Mouse (Mus musculus) c-Kit-negative CD71-positive TER-119-positive erythroid progenitor cells, embryonic 14.5 days (primary cell): ENCODE measurements around the gene Cirbp.
A peak's percentile ranks its signal among the peaks of the same experiment; 100 is the strongest.
"Not testable (repeated sequence)": the region's sequence is repeated elsewhere in the genome, so short reads cannot be mapped to it uniquely, and the experiment has no call there.

Experiments
- DNase-seq: peaks from one replicate; pipeline ENCODE4 v3.0.0-alpha.2; 2013; ENCODE audit warnings: low read depth, low spot score

The Cirbp gene

DNA sequence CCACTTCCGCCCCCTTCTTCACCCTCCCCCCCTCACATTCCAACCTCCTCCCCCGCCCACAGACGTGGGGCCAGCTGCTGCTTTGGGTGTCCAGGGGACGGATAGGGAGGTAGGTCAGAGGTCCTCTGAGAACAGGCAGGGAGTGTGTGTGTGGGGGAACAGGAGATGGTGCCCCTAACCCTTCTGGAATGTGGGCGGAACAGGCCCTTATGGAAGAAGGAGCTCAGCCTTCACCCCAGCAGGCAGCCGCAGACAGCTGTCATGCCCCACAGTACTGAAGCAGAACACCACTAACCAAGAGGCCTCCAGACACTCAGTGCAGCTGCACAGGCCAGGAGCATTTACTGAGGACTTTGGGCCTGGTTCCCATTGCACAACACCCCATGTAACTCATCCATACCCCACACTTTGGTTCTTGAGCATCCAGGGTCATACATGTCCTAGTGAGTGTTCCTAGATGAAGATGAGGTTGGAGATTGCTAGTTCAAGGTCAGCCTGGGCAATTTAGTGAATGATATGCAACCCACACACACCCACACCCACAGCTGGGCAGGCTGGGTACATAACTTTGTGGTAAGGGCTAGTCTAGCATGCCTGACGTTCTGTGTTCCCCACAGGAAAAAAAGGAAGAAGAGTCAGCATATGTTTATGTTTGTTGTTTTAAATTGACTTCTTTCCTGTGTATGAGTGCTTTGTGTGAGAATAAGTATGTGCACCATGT lies 4.1 kb upstream of the Cirbp start:
- DNase-seq: no peak

DNA sequence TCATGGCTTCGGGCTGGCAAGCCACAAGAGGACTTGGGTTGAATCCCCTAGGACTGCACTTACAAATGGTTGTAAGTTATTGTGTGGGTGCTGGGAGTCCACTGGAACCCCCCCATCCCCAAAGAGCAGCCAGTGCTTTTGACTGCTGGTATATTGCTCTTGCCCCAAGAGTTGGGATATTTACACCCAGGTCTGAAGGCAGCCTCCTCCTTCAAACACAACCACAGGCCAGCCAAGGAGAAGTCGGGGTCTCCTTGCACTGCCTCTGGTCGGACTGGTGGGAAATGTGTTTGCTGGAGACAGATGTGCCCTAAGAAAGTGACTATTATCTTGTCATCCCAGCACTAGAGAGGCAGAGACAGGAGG lies 3.6 kb upstream of the Cirbp start:
- no peak for DNase-seq

DNA sequence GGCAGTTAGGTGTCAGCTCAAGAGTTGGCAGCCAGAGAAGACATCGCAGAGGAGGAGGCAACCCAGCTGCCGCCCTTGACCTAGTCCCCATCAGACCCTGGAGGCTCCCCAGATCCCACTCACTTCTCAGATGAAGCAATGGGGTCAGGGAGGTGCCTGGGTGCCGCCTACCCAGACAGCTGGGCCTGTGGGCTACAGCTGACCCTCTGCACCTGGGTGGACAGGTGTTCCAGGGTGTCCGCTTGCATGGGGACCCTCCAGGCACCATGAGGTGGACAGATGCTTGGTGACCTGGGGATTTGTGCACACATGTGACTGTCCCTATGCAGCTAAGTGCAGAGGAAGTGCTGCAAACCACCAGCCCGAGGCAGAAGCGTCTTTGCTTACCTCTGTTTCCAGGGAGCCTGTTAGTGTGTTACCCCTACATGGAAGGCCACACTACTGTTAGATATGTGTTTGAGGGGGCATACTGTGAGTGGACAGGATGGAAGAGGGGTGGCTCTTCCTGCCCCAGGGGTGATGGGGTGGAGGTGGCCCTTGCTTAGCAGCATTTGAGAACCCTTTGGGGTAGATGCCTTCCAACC lies 3.0 kb upstream of the Cirbp start:
- no peak for DNase-seq

DNA sequence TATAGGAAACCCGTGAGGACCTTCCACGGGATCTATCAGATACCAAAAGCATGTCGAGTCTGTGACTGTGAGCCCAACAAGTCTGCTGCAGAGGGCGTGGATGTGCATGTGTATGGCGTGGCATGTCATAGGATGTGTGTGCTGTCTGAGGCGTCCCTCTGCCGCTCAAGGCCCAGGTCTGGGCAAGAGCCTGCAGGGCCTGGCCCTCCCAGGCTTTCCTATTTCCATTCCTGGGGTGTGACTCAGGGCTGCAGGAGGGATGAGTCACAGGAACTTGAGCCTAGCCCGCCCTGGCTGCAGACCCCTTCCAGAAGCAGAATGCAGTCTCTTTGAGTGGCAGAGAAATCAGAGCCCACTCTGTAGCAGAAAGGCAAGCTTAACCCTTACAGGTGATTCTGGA lies 2.1 kb upstream of the Cirbp start:
- DNase-seq: no peak

DNA sequence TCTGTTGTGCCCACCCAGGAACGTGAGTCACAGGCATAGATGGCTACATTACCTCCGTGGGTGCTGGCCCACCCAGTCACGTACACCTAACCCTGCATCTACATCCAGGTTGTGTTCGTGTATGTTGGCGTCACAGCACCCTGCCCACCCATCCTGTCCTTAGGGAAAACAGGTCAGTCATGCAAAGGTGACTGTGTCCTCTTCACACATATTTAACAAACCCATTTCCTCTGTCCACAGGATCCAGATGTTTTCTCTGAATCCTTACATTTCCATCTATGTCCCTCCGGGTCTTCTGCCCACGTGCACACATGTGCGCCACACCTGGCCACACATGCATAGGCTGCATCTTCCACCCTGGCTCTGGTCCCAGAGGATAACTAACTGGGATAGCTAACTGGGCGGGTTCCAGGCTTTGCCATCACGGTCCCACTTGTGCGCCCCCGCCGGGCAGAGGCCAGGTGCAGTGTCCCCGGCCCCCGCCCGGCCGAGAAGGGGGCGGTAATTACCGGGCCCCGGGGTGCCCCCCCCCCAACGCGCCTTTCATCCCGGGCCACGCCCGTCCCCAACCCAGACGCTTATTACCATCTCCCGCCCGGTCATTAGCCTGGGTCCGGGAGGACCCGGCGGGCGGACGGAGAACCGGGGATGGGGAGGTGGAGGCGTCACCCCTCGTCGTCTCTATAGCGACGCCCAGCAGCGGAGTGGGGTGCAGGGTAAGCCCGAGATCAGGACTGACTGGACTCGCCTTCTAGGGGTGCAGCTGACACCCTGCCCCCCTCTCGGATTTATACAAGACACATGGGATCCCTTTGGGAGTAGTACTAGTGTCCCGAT lies 1.4 kb upstream of the Cirbp start:
- DNase-seq: no peak

DNA sequence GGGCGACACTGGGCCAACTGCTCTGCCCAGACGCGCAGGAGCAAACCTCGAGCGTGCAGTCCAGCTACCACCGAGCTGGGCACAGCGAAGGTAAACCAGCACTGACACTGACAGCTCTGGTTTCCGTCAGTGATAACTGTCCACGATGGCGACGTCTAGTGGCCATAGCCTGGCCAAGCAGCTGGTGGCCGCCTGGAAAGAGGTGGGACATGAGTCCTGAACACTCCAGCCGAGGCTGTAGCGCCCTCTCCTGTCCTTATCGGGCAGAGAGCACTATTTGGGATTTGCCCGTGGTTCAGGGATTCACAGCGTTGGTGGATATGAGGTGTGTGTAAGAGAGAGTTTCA lies 814 bp upstream of the Cirbp start:
- peak; percentile 94 for DNase-seq

DNA sequence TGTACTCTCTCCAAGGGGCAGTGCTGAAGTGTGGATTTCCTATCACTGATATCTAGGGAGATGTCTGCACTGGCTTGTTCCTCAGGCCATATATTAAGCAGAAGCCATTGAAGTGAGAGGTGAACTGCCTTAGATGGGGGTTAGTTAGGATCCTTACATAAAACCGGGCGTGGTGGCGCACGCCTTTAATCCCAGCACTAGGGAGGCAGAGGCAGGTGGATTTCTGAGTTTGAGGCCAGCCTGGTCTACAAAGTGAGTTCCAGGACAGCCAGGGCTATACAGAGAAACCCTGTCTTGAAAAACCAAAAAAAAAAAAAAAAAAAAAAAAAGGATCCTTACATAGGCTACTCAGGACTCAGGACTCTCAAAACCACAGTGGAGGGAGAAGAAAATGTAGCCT lies 351 bp downstream of the Cirbp start:
- DNase-seq: not testable (repeated sequence)

DNA sequence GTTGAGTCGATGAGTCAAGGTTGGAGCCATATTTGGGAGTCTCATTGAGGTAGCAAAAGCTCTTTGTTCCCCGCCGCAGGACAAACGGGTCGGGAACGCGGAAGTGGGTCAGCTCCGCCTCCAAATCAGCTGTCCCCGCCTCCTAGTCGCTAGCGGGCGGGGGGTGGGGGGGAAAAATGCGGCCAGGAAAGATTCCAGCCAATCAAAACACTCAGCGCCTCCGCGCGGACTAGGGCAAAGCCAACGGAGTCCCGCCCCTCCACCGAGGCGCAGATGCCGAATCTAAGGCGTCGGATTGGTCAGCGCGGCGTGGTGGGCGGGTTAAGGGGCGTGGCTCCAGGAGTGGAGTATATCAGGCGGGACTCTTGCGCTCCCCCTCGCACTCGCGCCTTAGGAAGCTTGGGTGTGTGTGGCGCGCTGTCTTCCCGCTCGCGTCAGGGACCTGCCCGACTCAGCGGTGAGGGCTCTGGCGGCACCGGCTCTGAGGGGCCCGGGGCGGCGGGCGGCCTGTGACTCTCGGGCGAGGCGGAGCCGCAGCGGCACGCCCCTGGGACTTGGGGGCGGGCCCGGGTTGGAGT lies 1.8 kb downstream of the Cirbp start:
- peak; percentile 98 for DNase-seq

DNA sequence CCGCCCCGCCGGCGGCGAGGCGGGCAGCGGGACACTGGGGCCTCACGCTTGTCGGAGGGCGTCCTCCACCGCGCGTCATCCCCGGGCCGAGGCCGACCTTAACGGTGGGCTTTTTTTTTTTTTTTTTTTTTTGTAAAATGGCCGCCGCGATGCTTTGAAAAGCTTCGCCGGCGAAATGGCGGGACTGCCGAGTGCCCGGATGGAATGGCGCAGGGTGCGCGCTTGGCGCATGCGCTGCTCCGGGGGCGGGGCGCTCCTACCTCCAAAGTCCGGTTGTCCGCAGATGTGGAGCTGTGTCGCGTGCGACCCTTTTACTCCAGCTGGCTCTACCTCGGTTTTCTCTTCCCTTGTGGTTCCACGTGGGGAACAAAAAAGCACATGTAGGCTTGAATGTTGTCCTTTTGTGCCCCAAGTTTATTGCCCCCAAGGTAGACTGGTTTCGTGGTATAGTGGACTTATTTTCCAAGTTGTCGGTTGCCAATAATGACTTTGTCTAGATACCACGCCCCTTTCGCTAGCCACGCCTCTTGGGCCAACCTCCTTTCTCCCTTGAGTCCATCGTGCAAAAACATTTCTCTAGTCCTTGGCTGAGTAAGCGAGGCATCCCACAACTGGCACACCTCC lies 2.4 kb downstream of the Cirbp start:
- DNase-seq: peak; percentile 81

DNA sequence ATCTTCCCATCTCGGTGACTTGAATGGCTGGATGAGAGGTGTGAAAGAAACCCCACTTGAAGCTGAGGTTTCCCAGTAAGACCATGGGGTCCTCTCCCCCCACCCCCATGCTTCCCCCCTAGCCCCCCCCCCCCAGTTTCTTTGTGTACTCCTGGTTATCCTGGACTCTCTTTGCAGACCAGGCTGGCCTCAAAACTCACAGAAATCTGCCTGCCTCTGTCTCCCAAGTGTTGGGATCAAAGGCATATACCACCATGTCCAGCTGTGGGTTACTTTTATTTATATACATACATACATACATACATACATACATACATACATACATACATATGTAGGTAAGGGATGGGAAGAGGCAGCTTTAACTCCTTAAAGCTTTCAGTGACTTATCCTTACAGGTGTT lies 3.3 kb downstream of the Cirbp start:
- DNase-seq: no peak

DNA sequence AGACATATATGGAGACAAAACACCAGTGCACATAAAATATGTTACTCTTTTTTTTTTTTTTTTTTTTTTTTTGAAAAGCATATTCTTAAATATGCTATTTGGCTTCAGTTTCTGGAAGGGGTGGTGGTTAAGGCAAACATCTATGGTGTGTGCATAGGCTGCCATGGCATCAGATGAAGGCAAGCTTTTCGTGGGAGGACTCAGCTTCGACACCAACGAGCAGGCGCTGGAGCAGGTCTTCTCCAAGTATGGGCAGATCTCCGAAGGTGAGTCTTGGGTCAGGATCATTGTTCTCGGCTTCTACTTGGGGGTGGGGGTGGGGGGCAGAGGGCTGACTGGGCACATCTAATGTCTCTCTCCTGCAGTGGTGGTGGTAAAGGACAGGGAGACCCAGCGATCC lies 3.9 kb downstream of the Cirbp start:
- DNase-seq: no peak

DNA sequence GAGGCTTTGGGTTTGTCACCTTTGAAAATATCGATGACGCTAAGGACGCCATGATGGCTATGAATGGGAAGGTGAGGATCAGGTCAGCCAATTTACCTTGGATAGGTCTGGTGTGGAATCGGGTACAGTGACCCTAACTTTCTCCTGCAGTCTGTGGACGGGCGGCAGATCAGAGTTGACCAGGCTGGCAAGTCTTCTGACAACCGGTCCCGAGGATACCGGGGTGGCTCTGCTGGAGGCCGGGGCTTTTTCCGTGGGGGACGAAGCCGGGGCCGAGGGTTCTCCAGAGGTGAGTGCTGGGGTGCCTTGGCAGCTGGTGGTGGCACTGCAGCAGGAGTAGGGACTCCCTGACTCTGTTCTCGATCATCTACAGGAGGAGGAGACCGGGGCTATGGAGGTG lies 4.3 kb downstream of the Cirbp start:
- no peak for DNase-seq

DNA sequence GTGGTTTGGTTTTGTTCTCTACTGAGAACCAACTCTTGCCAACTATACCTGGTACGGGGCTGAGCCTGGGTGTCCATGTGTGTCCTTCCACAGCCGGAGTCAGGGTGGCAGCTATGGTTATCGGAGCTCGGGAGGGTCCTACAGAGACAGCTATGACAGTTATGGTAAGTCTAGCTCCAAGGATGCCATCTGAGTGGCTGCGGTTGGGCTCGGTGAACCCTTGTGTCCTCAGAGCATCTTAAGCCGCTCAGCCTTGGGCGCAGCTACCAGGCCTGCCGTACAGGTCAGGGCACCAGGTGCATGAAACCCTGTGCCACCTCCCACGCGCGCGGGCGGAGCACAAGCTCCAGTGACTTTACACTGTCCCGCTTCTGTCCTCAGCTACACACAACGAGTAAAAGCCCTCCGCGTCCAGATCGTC lies 4.8 kb downstream of the Cirbp start:
- DNase-seq: no peak

DNA sequence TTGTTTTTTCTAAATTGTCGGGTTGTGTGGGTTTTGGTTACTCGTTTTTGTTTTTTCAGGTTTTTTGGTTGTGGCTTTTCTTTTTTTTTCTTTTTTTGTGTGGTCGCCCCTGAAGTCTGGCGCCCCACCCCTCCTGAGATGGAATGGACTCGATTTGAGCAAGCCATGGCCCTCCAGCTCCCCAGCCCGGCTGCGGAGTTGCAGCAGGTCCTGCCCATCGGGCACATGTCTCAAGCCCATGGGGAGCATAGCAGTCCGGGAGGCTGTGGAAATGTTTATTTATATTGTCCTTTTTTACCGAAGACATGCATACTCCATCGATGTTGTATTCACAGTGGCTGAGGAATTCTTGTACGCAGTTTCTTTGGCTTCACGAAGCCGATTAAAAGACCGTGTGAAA lies 5.5 kb downstream of the Cirbp start:
- no peak for DNase-seq

DNA sequence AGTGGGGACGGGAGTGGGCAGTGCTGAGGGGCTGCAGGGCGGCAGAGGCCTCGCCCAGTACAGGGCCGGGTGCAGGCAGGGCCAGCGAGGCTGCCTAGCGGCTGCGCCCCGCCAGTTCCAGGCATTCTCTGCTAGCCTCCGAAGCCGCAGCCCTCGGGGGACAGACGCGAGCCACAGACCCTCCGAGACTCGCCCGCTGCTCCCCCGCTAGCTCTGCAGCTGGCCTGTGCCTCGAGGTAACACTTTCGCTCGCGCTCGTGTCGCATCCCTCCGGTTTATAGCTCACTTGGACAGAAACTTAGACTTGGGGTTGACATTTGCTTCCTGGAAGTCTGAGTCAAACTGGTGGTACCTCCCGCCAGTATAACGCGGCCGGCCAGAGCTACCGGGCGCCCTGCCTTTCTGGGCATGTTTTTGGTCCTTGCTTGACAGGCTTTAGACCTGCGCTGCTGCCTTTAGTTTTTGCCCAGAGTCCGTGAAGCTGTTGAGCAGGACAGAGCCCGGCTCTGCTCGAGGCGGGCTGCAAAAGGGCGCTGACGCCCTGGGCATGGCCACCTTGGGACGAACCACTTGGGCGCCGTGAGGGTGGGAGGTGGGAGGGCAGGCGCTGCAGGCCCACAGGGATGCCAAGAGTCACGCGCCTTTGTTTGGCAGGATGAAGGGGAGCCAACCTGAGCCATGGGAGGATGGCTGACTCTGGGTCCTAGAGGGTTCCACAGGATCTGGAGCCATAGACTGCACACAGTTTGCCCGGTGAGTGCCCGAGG lies 6.2 kb downstream of the Cirbp start:
- DNase-seq: no peak

DNA sequence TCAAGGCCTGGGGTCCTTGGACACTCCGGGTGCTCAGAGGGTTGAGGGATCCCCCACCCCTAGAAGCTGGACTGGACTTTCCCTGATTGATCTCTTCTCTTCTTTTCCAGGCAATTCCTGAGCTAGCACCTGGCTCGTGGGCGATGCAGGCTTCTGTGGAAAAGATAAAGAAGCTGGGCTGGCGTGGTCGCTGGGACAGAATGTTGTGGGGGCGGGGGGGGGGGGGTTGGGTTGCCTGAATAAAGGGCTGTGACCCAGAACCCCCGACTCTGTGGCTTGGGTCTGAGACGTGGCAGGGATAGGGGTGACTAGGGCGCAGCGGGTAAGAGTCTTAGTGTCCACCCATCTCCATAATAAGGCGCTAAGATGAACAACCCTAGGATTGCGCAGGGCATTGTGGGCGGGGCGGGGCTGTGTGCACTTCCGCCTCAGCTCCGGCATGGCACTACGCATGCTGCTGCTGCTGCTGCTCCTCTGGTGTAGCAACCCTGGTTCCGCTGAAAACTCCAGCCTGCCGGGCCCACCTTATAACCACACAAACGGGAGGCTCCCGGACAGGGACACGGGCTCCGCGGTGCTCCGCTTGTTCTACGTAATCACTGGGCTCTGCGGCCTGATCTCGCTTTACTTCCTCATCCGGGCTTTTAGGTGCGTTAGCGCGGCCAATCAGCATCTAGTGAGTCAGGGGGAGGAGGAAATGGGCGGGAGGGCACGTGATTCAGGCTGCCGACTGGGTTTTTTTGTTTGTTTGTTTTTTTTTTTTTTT lies 6.9 kb downstream of the Cirbp start, which contains the start of gene 1600002K03Rik:
1600002K03Rik (plus strand) TSS at position 418 of the 766 bp plus-strand sequence.
- DNase-seq: peak; percentile 66

DNA sequence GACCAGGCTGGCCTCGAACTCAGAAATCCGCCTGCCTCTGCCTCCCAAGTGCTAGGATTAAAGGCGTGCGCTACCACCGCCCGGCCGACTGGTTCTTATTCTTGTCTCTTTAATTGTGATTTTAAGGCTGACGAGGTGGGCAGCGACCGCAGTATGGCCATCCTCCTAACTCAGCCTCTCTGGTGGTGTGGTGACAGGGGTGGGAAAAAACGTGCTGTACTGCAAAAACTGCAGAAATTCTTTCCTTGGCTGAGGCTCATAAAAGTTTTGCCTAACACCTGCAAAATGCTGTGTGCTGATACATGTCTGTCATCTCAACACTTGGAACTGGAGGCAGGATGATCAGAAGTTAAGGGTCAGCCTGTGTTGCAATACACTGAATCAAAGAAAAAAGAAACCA lies 7.6 kb downstream of the Cirbp start:
- DNase-seq: no peak

DNA sequence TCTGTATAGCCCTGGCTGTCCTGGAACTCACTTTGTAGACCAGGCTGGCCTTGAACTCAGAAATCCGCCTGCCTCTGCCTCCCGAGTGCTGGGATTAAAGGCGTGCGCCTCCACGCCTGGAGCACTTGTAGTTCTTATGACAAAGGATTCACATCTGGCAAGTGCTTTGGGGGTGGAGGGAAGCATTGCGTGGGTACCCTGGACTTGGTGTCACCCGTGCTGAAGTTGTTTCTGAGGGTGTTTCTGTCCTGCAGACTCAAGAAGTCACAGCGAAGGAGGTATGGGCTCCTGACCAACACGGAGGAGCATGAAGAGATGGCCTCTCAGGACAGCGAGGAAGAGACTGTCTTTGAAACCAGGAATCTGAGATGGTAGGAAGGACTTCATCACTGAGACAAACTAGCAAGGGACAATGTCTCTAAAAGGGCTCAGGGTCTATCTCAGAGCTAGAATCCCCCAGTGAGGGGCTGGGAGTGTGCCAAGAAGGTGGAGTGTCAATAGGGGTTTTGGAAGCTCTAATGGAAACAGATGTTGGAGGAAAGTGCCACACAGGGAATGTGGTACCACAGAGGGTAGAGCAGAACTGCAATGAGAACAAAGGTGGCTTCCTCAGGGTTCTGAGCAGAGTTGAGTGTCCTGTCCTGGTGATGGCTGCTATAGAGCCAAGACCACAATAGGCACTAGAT lies 8.3 kb downstream of the Cirbp start:
- no peak for DNase-seq

DNA sequence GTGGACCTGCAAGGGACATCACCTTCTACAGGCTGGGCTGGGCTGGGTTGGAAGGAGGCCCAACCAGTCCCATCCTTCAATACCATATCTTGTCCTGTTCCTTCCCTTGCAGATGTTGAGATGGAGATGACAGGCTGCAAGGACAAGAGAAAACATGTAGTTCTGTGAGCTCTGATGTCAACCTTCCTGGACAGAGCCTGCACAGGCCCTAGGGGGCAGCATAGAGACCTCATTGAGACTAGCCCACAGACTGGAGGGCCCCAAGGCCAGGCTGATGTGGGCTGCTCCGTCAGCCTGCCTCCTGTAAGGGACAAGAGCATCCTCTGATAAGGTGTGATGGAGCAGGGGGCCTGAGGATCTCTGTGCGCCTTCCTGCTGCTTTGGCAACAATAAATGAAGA lies 8.9 kb downstream of the Cirbp start:
- no peak for DNase-seq
